Mouse (Mus musculus): ENCODE data around the gene Trat1. TPM values are rescaled to one million over a fixed set of nuclear protein-coding genes. Genes with fewer than 3 reads are reported as not detected.

Trat1 gene
- total RNA-seq, 2 experiments from 2014 or later, result 0.08 to 0.44 TPM

DNA sequence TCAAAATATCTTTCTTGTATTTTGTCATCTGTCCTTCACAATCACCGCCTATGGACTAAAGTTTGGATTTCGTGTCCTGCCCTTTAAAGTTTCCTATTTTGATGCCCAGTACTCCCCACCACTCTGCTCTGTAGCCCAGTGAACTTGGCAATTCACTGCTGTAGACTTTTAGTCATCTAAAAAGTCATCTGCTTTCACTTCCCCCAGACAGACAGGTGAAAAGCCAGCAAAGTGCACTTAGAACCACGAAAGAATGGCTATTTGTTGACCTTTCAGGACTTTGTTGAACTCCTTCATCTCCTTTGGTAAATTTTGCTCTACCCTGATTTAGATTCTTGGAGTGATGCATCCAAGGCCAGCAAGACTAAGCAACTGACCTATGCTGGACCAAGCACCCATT lies 34.9 kb downstream of the Trat1 start:
- DNase-seq, result no peak
- intact Hi-C loops (cut with DNase I), result no loop called here

DNA sequence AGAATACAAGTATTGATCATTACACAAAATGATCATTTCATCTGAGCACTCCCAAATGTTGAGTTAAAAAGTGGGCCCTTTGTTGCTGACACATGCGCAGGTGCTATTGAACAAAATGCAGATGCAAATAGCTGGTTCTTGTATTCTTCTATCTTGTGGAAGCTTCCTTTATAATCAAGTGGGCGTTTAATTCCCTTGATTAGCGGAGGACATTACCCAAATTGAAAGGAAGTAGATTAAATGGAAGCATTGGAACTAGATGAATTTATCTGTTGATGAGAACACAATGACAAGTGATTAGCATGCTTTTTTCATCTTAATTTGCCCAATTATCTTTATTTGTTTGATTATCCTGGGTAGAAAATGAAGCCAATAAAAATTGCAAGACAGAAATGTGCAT lies 51.6 kb downstream of the Trat1 start:
- intact Hi-C loops (cut with DNase I), result no loop called here
- no peak for DNase-seq

DNA sequence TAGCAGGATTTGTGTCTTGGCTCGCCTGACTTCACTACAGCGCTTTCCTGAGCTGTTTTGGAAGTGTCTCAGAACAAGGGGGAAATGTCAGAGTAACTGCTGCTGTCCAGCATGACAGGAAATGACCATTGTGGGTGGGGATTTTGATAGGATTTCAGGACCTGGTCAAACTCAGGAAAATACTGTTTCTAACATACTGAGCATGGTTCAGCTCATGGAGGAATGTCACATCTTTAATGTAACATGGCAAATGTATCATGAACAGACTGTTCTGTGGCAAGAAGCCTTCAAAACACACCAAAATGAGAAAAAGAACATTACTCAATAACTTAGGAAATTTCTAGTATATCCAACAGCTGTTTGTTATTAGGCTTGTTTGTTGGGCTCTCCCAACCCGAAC lies 52.1 kb downstream of the Trat1 start:
- no peak for DNase-seq
- intact Hi-C loops (cut with DNase I), result no loop called here

DNA sequence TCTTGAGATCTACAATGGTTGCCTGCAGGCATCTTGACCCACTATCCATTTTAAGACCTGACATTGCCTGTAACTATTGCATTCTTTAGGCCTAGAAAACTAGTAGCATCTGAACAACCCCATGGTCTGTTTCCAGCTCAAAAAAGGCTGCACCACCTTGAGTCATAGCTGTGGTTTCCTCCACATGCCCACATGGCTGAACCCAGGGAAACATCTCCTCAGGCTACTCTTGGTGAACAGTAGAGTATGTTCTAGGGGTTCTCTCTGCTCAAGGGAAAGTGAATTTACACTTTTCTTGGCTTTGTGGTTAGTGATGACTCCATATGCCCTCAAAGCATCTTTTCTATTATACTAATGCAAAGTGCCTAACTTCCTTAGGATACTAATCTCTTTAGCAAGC lies 55.5 kb downstream of the Trat1 start:
- intact Hi-C loops (cut with DNase I), result no loop called here
- DNase-seq, result no peak

DNA sequence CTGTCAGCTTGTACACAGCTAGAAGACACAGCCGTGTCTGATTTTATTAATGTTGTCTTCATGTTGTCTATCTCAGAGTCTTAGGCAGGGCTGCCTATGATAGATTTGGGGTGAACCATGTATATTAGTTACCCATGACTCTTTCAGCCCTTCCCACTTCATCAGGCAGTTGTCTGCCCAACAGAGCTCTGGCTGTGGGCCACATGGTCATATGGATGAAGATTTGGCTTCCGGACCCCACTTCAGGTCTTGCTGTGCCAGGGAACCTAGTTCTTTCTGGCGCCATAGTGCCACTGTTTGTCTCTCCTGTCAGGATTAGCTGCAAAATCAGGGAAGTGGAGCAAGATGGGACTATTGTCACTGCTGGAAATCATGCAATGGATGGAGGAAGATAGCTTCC lies 69.9 kb downstream of the Trat1 start:
- intact Hi-C loops (cut with DNase I), result no loop called here
- DNase-seq, result peak; percentile 50

Other genes starting within 250 kb of the Trat1 start
- gene Retnlb, start 44.8 kb upstream of the Trat1 start, total RNA-seq (2021), result not detected
- gene Retnla, start 70.5 kb upstream of the Trat1 start, total RNA-seq (2021), result not detected
- gene Retnlg, start 100.6 kb upstream of the Trat1 start, total RNA-seq (2021), result not detected
- gene Dzip3, start 222.1 kb upstream of the Trat1 start, total RNA-seq (2021), result 100 to 1,000 TPM; 102 to 115 TPM
- 1 to 10 TPM; 6.3 to 8.9 TPM for gene Cip2a, start 222.2 kb upstream of the Trat1 start, total RNA-seq (2021)

All from left cerebral cortex, postnatal 4 days (tissue).